Mouse (Mus musculus) Patski (cell line): ENCODE measurements around the gene Agpat4. TPM values are rescaled to one million over a fixed set of nuclear protein-coding genes. Genes with fewer than 3 reads are reported as not detected.

Source experiments
- ATAC-seq: fragments of 100-300 bp; one replicate; pipeline ENCODE4 v1.8.0; 2021
- CTCF ChIA-PET: fragments of 350-600 bp; sonication (Branson Sonifier 250); formaldehyde crosslinking; loops from one replicate; lab custom pipeline; 2022; ENCODE audit warnings: inconsistent platforms; lab: Charles Lee
- POLR2A ChIA-PET: fragments of 350-600 bp; sonication (Branson Sonifier 250); formaldehyde crosslinking; loops from one replicate; lab custom pipeline; 2022; ENCODE audit warnings: antibody characterized with exemption, inconsistent platforms; lab: Charles Lee
- DNase-seq: peaks from one replicate; pipeline ENCODE4 v3.0.0-alpha.2; 2011; ENCODE audit warnings: low read depth, low spot score
- H3K27me3 ChIP-seq: fragments of 371-371 bp; one replicate; pipeline ENCODE4 v1.5.1; 2021
- CTCF ChIP-seq: fragments of 100-300 bp; IDR thresholded peaks from one replicate; pipeline ENCODE4 v1.5.1; 2021
- in situ Hi-C: fragments of 300-500 bp; cut with MboI; formaldehyde crosslinking; loops from 3 replicates; pipeline ENCODE4 v1.11.1; 2018; ENCODE audit warnings: low pct_unique_long_range_greater_than_20kb, mixed read lengths
- polyA plus RNA-seq: library from polyadenylated mRNA; unstranded; gene quantifications from one replicate; pipeline ENCODE4 v1.2.3, GENCODE M21; 2021

Agpat4 gene
- polyA plus RNA-seq, 1 experiment from 2014 or later = 44.2 TPM

DNA sequence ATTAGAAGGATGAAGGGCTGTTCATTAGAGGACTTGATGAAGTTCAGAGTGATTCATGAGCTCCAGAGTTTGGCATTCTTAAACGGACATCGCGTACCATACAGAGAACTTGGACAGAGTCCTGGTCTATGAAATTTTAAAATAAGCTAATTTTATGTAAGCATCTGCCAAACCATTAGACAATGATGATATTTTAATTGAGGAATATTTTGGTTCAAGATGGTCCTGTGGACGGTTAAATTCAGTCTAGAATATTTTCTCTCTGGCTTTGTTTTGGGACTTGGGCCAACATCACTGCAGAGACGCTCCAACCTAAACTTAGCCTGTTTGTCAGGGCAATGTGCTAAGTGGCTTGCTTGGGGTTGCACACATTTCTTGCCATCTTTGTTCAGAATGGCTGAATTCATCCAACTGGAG lies 25.5 kb downstream of the Agpat4 start:
- in situ Hi-C loops = no loop called here
- ChIA-PET POLR2A (no interaction called here), CTCF (no interaction called here)
- TF ChIP-seq CTCF = no peak
- DNase-seq (no peak), ATAC-seq (no peak)
- H3K27me3 ChIP-seq = no peaks in the 10 kb centered on the region

DNA sequence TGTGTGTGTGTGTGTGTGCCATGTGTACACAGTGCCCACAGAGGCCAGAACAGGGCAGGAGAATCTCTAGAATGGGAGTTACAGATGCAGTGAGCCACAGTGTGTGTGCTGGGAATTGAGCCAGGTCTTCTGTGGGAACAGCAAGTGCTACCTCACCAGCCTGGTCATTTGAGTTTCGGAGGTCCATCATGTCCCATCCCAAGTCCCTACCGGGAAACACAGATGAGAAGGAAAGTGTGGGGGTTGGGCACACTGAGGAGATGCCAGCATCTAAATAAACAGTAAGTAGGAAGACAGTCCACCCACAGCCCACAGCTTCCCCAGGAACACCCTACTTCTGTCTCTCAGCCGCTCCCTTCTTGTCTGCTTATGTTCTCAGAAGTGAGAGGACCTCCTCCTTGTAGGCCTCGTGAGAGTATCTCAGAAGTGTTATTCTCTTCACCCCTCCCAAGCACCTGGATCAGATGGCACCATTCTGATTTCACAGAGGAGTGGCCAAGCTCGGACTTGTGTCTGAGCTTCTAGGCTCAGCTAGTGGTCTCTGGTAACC lies 27.7 kb downstream of the Agpat4 start:
- TF ChIP-seq CTCF = no peak
- no peak for ATAC-seq
- H3K27me3 ChIP-seq = no peaks in the 10 kb centered on the region
- ChIA-PET CTCF (no interaction called here), POLR2A (no interaction called here)
- in situ Hi-C loops = no loop called here
- no peak for DNase-seq

DNA sequence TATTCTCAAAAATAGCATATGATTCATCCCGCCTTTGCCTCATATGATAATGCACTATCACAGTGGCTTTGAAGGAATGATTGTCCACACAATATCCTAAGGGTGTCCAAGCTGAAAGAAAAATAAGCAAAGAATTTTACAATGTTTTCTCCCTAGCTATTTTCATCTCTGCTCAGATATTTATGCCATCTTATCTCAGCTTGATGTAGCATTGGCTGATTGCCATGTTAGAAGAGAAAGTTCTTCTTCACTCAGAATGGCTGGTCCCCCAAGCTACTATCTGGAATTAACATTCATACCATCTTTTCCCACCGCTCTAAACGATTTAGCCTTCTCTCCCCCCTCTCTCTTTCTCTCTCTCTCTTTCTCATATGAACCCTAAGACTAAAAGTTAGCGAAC lies 29.3 kb downstream of the Agpat4 start:
- ATAC-seq = no peak
- POLR2A ChIA-PET = no interaction called here
- in situ Hi-C loops = no loop called here

GRCm38 (mm10) chr17:12149232-12149861 lies 30.8 kb downstream of the Agpat4 start:
- ChIA-PET CTCF (no interaction called here), POLR2A (interaction anchor here (0.5 kb wide), 1 partner anchor 87 kb away, joined by 3 read pairs; no protein-coding TSS in a partner anchor)
- ATAC-seq (no peak), DNase-seq (no peak)
- in situ Hi-C loops = no loop called here
- TF ChIP-seq CTCF = no peak
- no peaks in the 10 kb centered on the region for H3K27me3 ChIP-seq

More for the DNA sequence above, 29.3 kb downstream of the Agpat4 start:
- H3K27me3 ChIP-seq = no peaks in the 10 kb centered on the region
- CTCF ChIA-PET = interaction anchor here (1.5 kb wide), 1 partner anchor 16 kb away, joined by 4 read pairs; no protein-coding TSS in a partner anchor
- no peak for DNase-seq
- TF ChIP-seq CTCF = no peak

- in situ Hi-C loops = no loop called here
- no peak for TF ChIP-seq CTCF
- CTCF ChIA-PET = no interaction called here
- POLR2A ChIA-PET = interaction anchor here (0.9 kb wide), 1 partner anchor 31 kb away, joined by 3 read pairs; no protein-coding TSS in a partner anchor
- DNase-seq (no peak), ATAC-seq (no peak)
- H3K27me3 ChIP-seq = no peaks in the 10 kb centered on the region
Observed at GRCm38 (mm10) chr17:12150970-12151369, 32.5 kb downstream of the Agpat4 start.

DNA sequence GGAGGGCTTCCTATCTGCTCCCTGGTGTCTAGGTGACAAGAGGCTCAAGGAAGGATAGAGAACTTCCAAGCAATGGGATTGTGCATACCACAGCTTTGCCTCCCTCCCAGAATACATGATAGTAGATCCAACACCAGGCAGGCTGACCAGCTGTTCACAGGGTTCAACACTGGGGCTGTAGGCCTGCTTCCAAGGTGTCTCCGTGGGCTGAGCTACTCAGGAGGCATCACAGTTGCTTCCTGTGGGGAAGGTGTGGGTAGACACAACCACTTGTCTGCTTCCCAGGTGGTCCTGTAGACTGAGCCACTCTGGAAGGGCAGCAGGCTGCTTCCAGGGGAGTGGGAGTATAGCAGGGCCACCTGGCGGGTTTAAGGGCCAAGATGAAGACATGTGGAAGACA lies 35.8 kb downstream of the Agpat4 start:
- POLR2A ChIA-PET = no interaction called here
- CTCF ChIA-PET = interaction anchor here (0.9 to 1.5 kb wide), 2 partner anchors 50 to 218 kb away, joined by 3 read pairs; no protein-coding TSS in a partner anchor
- no peak for DNase-seq

GRCm38 (mm10) chr17:12155236-12155635 lies 36.7 kb downstream of the Agpat4 start:
- no peak for TF ChIP-seq CTCF
- no peak for DNase-seq
- H3K27me3 ChIP-seq = no peaks in the 10 kb centered on the region
- in situ Hi-C loops = no loop called here
- no peak for ATAC-seq
- POLR2A ChIA-PET = no interaction called here
- CTCF ChIA-PET = interaction anchor here (1.5 kb wide), 1 partner anchor 217 kb away, joined by 3 read pairs; no protein-coding TSS in a partner anchor

More for the DNA sequence above, 35.8 kb downstream of the Agpat4 start:
- in situ Hi-C loops = no loop called here
- TF ChIP-seq CTCF = no peak
- H3K27me3 ChIP-seq = no peaks in the 10 kb centered on the region
- ATAC-seq = no peak

GRCm38 (mm10) chr17:12155872-12156271 lies 37.4 kb downstream of the Agpat4 start:
- CTCF ChIA-PET = no interaction called here
- no peak for TF ChIP-seq CTCF
- in situ Hi-C loops = no loop called here
- no peaks in the 10 kb centered on the region for H3K27me3 ChIP-seq
- DNase-seq (no peak), ATAC-seq (no peak)
- POLR2A ChIA-PET = no interaction called here

DNA sequence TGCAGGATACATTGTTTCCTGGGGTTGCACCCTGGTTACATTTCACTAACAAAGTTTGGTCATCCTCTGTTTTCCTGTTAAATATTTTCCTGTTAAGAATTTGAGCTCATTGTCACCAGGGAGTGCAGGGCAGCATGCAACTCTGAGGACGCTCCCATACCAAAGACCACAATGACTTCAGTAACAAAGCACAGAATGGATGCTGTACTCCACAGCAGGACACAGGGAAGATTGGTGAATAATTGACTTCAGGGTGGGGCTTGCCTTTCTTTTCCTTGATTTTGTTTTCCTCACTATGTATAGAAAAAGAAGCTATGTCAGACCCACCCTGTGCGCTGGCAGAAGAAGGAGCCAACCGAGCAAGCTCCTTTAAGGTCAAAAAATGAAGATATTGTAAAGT lies 38.2 kb downstream of the Agpat4 start:
- DNase-seq = no peak
- no peaks in the 10 kb centered on the region for H3K27me3 ChIP-seq
- in situ Hi-C loops = no loop called here
- peak; percentile 22 for ATAC-seq
- no peak for TF ChIP-seq CTCF
- ChIA-PET POLR2A (interaction anchor here (1.0 kb wide), 1 partner anchor 17 kb away, joined by 3 read pairs; no protein-coding TSS in a partner anchor), CTCF (no interaction called here)

- TF ChIP-seq CTCF = no peak
- ATAC-seq (no peak), DNase-seq (no peak)
- no peaks in the 10 kb centered on the region for H3K27me3 ChIP-seq
- in situ Hi-C loops = no loop called here
- CTCF ChIA-PET = no interaction called here
- POLR2A ChIA-PET = interaction anchor here (0.6 to 1.0 kb wide), 2 partner anchors 16 to 81 kb away, joined by 3 to 4 read pairs; no protein-coding TSS in a partner anchor
Observed at GRCm38 (mm10) chr17:12157203-12157602, 38.7 kb downstream of the Agpat4 start.
